Mouse (Mus musculus) heart, embryonic 14.5 days (tissue): ENCODE results near the gene Filip1l. TPM values are rescaled to one million over a fixed set of nuclear protein-coding genes. Genes with fewer than 3 reads are reported as not detected.

Source experiments
- ATAC-seq: fragments of 200-750 bp; cut with Nextera tagmentation; 2 replicates; pipeline ENCODE4 v1.8.0; 2017; ENCODE audit warnings: low read depth, moderate TSS enrichment; ENCODE audit not compliant: insufficient number of reproducible peaks, insufficient read depth, low FRiP score
- H3K27ac ChIP-seq, 2 experiments: fragments of 200-500 bp in 1 of 2; fragments of 300-500 bp in 1 of 2; sonication (generic) in 1 of 2; replicated peaks in 1 of 2; 2 replicates each; pipeline ENCODE4 v1.5.1; 2012 to 2014; ENCODE audit warnings: low read depth in 2 of 2, low read length in 2 of 2, control low read depth in 1 of 2, mild to moderate bottlenecking in 1 of 2, mixed read lengths in 1 of 2; ENCODE audit not compliant: control insufficient read depth in 1 of 2, insufficient read depth in 1 of 2
- H3K27me3 ChIP-seq: fragments of 300-500 bp; sonication (generic); 2 replicates; pipeline ENCODE4 v1.6.1; 2014; ENCODE audit warnings: mild to moderate bottlenecking, low read length, control low read depth; ENCODE audit not compliant: control insufficient read depth, insufficient read depth
- H3K36me3 ChIP-seq: fragments of 300-500 bp; sonication (generic); 2 replicates; pipeline ENCODE4 v1.6.1; 2014; ENCODE audit warnings: mild to moderate bottlenecking, control low read depth, low read length, mixed read lengths; ENCODE audit not compliant: control insufficient read depth, insufficient read depth
- H3K4me1 ChIP-seq, 2 experiments: fragments of 200-500 bp in 1 of 2; fragments of 300-500 bp in 1 of 2; sonication (generic) in 1 of 2; 2 replicates each; pipeline ENCODE4 v1.6.1; 2012 to 2014; ENCODE audit warnings: low read length in 2 of 2, control low read depth in 1 of 2, mixed read lengths in 1 of 2; ENCODE audit not compliant: control insufficient read depth in 2 of 2, insufficient read depth in 2 of 2
- H3K4me2 ChIP-seq: fragments of 300-500 bp; sonication (generic); 2 replicates; pipeline ENCODE4 v1.6.1; 2014; ENCODE audit warnings: mild to moderate bottlenecking, low read length
- H3K4me3 ChIP-seq, 2 experiments: fragments of 200-500 bp in 1 of 2; fragments of 300-500 bp in 1 of 2; sonication (generic) in 1 of 2; 2 replicates each; pipeline ENCODE4 v1.5.1; 2012 to 2014; ENCODE audit warnings: low read length in 2 of 2, mild to moderate bottlenecking in 2 of 2, control low read depth in 1 of 2, low read depth in 1 of 2, moderate library complexity in 1 of 2; ENCODE audit not compliant: control insufficient read depth in 1 of 2, insufficient read depth in 1 of 2
- H3K9ac ChIP-seq: fragments of 300-500 bp; sonication (generic); 2 replicates; pipeline ENCODE4 v1.6.1; 2014; ENCODE audit warnings: mild to moderate bottlenecking, low read length
- H3K9me3 ChIP-seq: fragments of 300-500 bp; sonication (generic); 2 replicates; pipeline ENCODE4 v1.6.1; 2016; ENCODE audit warnings: low read length, control low read depth; ENCODE audit not compliant: control insufficient read depth
- WGBS: fragments of 180-500 bp; shearing (Covaris S2); extraction: QIAGEN DNeasy Blood & Tissue Kit; methylation state at CpG from one replicate; pipeline ENCODE4 v1.1.7; 2014; 5-methylcytosine and 5-hydroxymethylcytosine counted together
- polyA plus RNA-seq: library from polyadenylated mRNA; unstranded; fragments of >200 nt; fragmentation: Nextera tagmentation; extraction: Ambion mirVana; gene quantifications from 2 replicates; pipeline ENCODE4 v1.2.1, GENCODE M21; 2014

Gene Filip1l
- polyA plus RNA-seq, 1 experiment from 2014 or later: 27.7 TPM

DNA sequence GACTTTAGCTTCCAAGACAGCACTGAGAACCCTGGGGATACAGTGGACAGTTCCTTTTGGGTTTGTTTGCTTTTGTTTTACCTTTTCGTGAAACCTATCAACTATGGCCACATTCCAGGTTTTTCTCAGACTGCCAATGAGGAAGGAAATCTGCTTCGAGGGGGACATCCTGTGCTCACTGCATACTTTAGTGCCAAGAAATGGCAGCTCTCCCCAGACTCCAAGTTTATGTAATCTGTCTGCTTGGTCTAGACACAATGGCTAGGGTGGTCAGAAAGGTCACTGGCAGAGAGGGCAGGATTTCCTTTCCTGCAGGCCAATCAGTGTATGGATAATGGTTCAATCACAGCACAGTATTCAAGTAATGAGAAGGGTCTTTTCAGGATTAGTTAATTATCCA is 229.1 kb downstream of the Filip1l start:
- 58% methylated on average over 2 of the region's 2 CpGs for WGBS
- H3K4me3 ChIP-seq: no peak overlapping the region
- peaks cover 3 to 20% of the 10 kb centered on the region in 2 experiments; a peak in 3 of 4 replicates for H3K4me1 ChIP-seq
- H3K36me3 ChIP-seq: peaks cover 7% of the 10 kb centered on the region; the same call in 1 of the 2 replicates
- peak overlapping the region in 1 of 2 experiments; percentile 33; a peak in 1 of 4 replicates for H3K27ac ChIP-seq
- H3K9me3 ChIP-seq: no peaks in the 10 kb centered on the region
- no peak overlapping the region for H3K9ac ChIP-seq
- H3K27me3 ChIP-seq: no peaks in the 10 kb centered on the region
- H3K4me2 ChIP-seq: no peak overlapping the region
- ATAC-seq: peak; percentile 54; the same call in 1 of the 2 replicates

GRCm38 (mm10) chr16:57585201-57585600 is 232.3 kb downstream of the Filip1l start:
- WGBS: 48% methylated on average over 3 of the region's 3 CpGs
- 0 out of 4 replicates have a peak overlapping the region, but pooled peaks of 1 of the 2 experiments have one; percentile 10 for H3K27ac ChIP-seq
- no peak overlapping the region for H3K9ac ChIP-seq
- no peak overlapping the region for H3K4me3 ChIP-seq
- no peaks in the 10 kb centered on the region for H3K27me3 ChIP-seq
- H3K36me3 ChIP-seq: peaks cover 7% of the 10 kb centered on the region; the same call in 1 of the 2 replicates
- peaks cover 0 to 13% of the 10 kb centered on the region in 2 experiments; a peak in 1 of 4 replicates for H3K4me1 ChIP-seq
- ATAC-seq: no peak
- no peak overlapping the region for H3K4me2 ChIP-seq
- no peaks in the 10 kb centered on the region for H3K9me3 ChIP-seq

GRCm38 (mm10) chr16:57593422-57594157 is 240.7 kb downstream of the Filip1l start:
- Histone ChIP-seq H3K4me3 (no peak overlapping the region), H3K9ac (no peak overlapping the region), H3K4me1 (no peaks in the 10 kb centered on the region), H3K36me3 (no peaks in the 10 kb centered on the region), H3K27ac (no peak overlapping the region), H3K4me2 (no peak overlapping the region), H3K9me3 (no peaks in the 10 kb centered on the region), H3K27me3 (no peaks in the 10 kb centered on the region)
- WGBS: 38% methylated on average over 7 of the region's 7 CpGs
- no peak for ATAC-seq

GRCm38 (mm10) chr16:57597295-57597957 is 244.5 kb downstream of the Filip1l start:
- Histone ChIP-seq H3K9me3 (no peaks in the 10 kb centered on the region), H3K4me2 (no peak overlapping the region), H3K4me3 (no peak overlapping the region), H3K9ac (no peak overlapping the region), H3K27ac (no peak overlapping the region), H3K27me3 (no peaks in the 10 kb centered on the region), H3K36me3 (no peaks in the 10 kb centered on the region), H3K4me1 (no peaks in the 10 kb centered on the region)
- WGBS: 90% methylated on average over 4 of the region's 4 CpGs
- ATAC-seq: no peak

DNA sequence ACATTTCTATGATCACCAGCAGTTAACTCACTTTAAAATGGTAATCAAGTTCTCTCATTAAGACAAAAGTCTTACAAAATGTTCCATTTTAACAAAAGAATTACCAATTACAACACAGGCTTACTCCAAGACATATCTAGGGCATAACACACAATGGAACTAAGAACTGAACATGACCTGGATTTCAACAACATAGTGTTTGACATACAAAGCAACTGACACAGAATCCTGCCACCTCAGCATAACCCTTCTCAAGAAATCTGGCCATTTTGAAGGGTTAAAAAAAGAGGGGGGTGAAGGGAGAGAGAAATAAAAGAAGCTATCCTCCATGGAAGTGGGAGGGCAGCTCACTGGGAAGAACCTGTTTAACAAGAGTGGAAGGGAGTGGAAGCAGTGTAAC is 248.1 kb downstream of the Filip1l start:
- H3K4me3 ChIP-seq: no peak overlapping the region
- no peaks in the 10 kb centered on the region for H3K36me3 ChIP-seq
- no peaks in the 10 kb centered on the region for H3K27me3 ChIP-seq
- ATAC-seq: no peak
- no peaks in the 10 kb centered on the region for H3K4me1 ChIP-seq
- H3K9me3 ChIP-seq: no peaks in the 10 kb centered on the region
- H3K27ac ChIP-seq: no peak overlapping the region
- no peak overlapping the region for H3K9ac ChIP-seq
- H3K4me2 ChIP-seq: no peak overlapping the region

GRCm38 (mm10) chr16:57606444-57607227 is 253.7 kb downstream of the Filip1l start, which contains the start of gene Cmss1:
Gene Cmss1 (minus strand): TSS chr16:57606864.
- H3K9ac ChIP-seq: peak within 1 kb of the TSS; percentile 80
- H3K27ac ChIP-seq: peak within 1 kb of the TSS in 1 of 2 experiments; percentile 56; a peak in 1 of 4 replicates
- WGBS: under 1% methylated on average over 64 of the region's 64 CpGs

GRCm38 (mm10) chr16:57611768-57612167 is 258.9 kb downstream of the Filip1l start:
- no peaks in the 10 kb centered on the region for H3K9me3 ChIP-seq
- H3K4me1 ChIP-seq: peaks cover 0 to 4% of the 10 kb centered on the region in 2 experiments; a peak in 2 of 4 replicates
- no peak overlapping the region for H3K4me3 ChIP-seq
- no peak overlapping the region for H3K4me2 ChIP-seq
- H3K36me3 ChIP-seq: no peaks in the 10 kb centered on the region
- H3K27ac ChIP-seq: no peak overlapping the region
- WGBS: 0% methylated on average over 1 of the region's 1 CpGs
- H3K9ac ChIP-seq: no peak overlapping the region
- ATAC-seq: no peak
- no peaks in the 10 kb centered on the region for H3K27me3 ChIP-seq

More at GRCm38 (mm10) chr16:57606444-57607227, 253.7 kb downstream of the Filip1l start, which contains the start of gene Cmss1:
- Histone ChIP-seq H3K4me1 (peaks cover 0 to 4% of the 10 kb centered on the region in 2 experiments; a peak in 2 of 4 replicates), H3K36me3 (no peaks in the 10 kb centered on the region), H3K4me3 (peak within 1 kb of the TSS; percentile 72 to 86), H3K4me2 (peak within 1 kb of the TSS; percentile 90), H3K27me3 (no peaks in the 10 kb centered on the region), H3K9me3 (no peaks in the 10 kb centered on the region)
- peak; percentile 68 for ATAC-seq
